Mouse (Mus musculus) thymus, postnatal 36 days (tissue): Measurements from ENCODE around the gene Slc25a44.

Experiments used
- DNase-seq, 2 experiments: peaks; one replicate each; pipeline ENCODE4 v3.0.0; 2022; ENCODE audit warnings: mixed read lengths in 2 of 2

The Slc25a44 gene

GRCm38 (mm10) chr3:88424605-88425329 is at the start of gene Slc25a44:
Gene Slc25a44 (minus strand): TSS chr3:88425139.
- peak; percentile 90 to 92 for DNase-seq

- no peak for DNase-seq
Measured at GRCm38 (mm10) chr3:88473571-88473970, 48.6 kb upstream of the Slc25a44 start.

GRCm38 (mm10) chr3:88473020-88473419 is 48.1 kb upstream of the Slc25a44 start:
- DNase-seq, result no peak

- DNase-seq, result no peak
Measured at GRCm38 (mm10) chr3:88470943-88471479, 46.1 kb upstream of the Slc25a44 start.

GRCm38 (mm10) chr3:88469466-88469865 is 44.5 kb upstream of the Slc25a44 start:
- no peak for DNase-seq

GRCm38 (mm10) chr3:88467116-88467824 is 42.3 kb upstream of the Slc25a44 start:
- DNase-seq, result peak; percentile 82 to 88

GRCm38 (mm10) chr3:88465127-88465526 is 40.2 kb upstream of the Slc25a44 start:
- no peak for DNase-seq

GRCm38 (mm10) chr3:88464425-88464824 is 39.5 kb upstream of the Slc25a44 start:
- no peak for DNase-seq

GRCm38 (mm10) chr3:88460983-88461696 is 36.2 kb upstream of the Slc25a44 start, which contains the start of gene Sema4a:
Gene Sema4a (minus strand): TSS chr3:88461182.
- no peak for DNase-seq

GRCm38 (mm10) chr3:88460029-88460428 is 35.1 kb upstream of the Slc25a44 start:
- no peak for DNase-seq

- no peak for DNase-seq
Measured at GRCm38 (mm10) chr3:88458778-88459219, 33.9 kb upstream of the Slc25a44 start.

GRCm38 (mm10) chr3:88456746-88457532 is 32.0 kb upstream of the Slc25a44 start:
- no peak for DNase-seq

GRCm38 (mm10) chr3:88456313-88456712 is 31.4 kb upstream of the Slc25a44 start:
- no peak for DNase-seq

- peak in 1 of 2 experiments; percentile 18 for DNase-seq
Measured at GRCm38 (mm10) chr3:88455588-88456264, 30.8 kb upstream of the Slc25a44 start.

GRCm38 (mm10) chr3:88454762-88455587 is 30.0 kb upstream of the Slc25a44 start:
- DNase-seq, result no peak

GRCm38 (mm10) chr3:88453986-88454385 is 29.0 kb upstream of the Slc25a44 start:
- DNase-seq, result peak; percentile 60 to 65

- DNase-seq, result peak; percentile 52 to 70
Measured at GRCm38 (mm10) chr3:88453369-88453768, 28.4 kb upstream of the Slc25a44 start.

- DNase-seq, result no peak
Measured at GRCm38 (mm10) chr3:88452716-88453115, 27.8 kb upstream of the Slc25a44 start.

GRCm38 (mm10) chr3:88452246-88452645 is 27.3 kb upstream of the Slc25a44 start:
- DNase-seq, result peak; percentile 41 to 46

GRCm38 (mm10) chr3:88450379-88451131 is 25.6 kb upstream of the Slc25a44 start:
- DNase-seq, result no peak
